Mouse (Mus musculus) liver, embryonic 13.5 days (tissue): ENCODE results near the gene Rala. TPM values are rescaled to one million over a fixed set of nuclear protein-coding genes. Genes with fewer than 3 reads are reported as not detected.

Source experiments
- ATAC-seq: fragments of 200-750 bp; cut with Nextera tagmentation; 2 replicates; pipeline ENCODE4 v1.8.0; 2017; ENCODE audit warnings: low read depth, mild to moderate bottlenecking, moderate number of reproducible peaks, moderate library complexity
- DNase-seq: peaks from one replicate; pipeline ENCODE4 v3.0.0; 2022
- H3K27ac ChIP-seq: fragments of 300-500 bp; sonication (generic); 2 replicates; pipeline ENCODE4 v1.5.1; 2015; ENCODE audit warnings: moderate library complexity, mild to moderate bottlenecking, inconsistent platforms
- H3K27me3 ChIP-seq: fragments of 300-500 bp; sonication (generic); 2 replicates; pipeline ENCODE4 v1.6.1; 2015; ENCODE audit warnings: mild to moderate bottlenecking, inconsistent platforms
- H3K36me3 ChIP-seq: fragments of 300-500 bp; sonication (generic); 2 replicates; pipeline ENCODE4 v1.6.1; 2015; ENCODE audit warnings: mild to moderate bottlenecking, inconsistent platforms
- H3K4me1 ChIP-seq: fragments of 300-500 bp; sonication (generic); replicated peaks from 2 replicates; pipeline ENCODE4 v1.6.1; 2015; ENCODE audit warnings: inconsistent platforms
- H3K4me2 ChIP-seq: fragments of 300-500 bp; sonication (generic); 2 replicates; pipeline ENCODE4 v1.6.1; 2015; ENCODE audit warnings: inconsistent platforms, mild to moderate bottlenecking, moderate library complexity
- H3K4me3 ChIP-seq: fragments of 300-500 bp; sonication (generic); replicated peaks from 2 replicates; pipeline ENCODE4 v1.5.1; 2015; ENCODE audit warnings: mild to moderate bottlenecking, inconsistent platforms
- H3K9ac ChIP-seq: fragments of 300-500 bp; sonication (generic); 2 replicates; pipeline ENCODE4 v1.6.1; 2015; ENCODE audit warnings: mild to moderate bottlenecking, inconsistent platforms
- H3K9me3 ChIP-seq: fragments of 300-500 bp; sonication (generic); replicated peaks from 2 replicates; pipeline ENCODE4 v1.6.1; 2016; ENCODE audit warnings: inconsistent platforms
- WGBS: fragments of 180-500 bp; shearing (Covaris S2); methylation state at CpG from one replicate; pipeline ENCODE4 v1.1.7; 2015; ENCODE audit not compliant: insufficient replicate concordance; 5-methylcytosine and 5-hydroxymethylcytosine counted together
- polyA plus RNA-seq: library from polyadenylated mRNA; unstranded; fragments of >200 nt; fragmentation: Nextera tagmentation; extraction: Ambion mirVana; gene quantifications from 2 replicates; pipeline ENCODE4 v1.2.1, GENCODE M21; 2015

Rala gene
- polyA plus RNA-seq, 1 experiment from 2014 or later = 23.4 TPM

DNA sequence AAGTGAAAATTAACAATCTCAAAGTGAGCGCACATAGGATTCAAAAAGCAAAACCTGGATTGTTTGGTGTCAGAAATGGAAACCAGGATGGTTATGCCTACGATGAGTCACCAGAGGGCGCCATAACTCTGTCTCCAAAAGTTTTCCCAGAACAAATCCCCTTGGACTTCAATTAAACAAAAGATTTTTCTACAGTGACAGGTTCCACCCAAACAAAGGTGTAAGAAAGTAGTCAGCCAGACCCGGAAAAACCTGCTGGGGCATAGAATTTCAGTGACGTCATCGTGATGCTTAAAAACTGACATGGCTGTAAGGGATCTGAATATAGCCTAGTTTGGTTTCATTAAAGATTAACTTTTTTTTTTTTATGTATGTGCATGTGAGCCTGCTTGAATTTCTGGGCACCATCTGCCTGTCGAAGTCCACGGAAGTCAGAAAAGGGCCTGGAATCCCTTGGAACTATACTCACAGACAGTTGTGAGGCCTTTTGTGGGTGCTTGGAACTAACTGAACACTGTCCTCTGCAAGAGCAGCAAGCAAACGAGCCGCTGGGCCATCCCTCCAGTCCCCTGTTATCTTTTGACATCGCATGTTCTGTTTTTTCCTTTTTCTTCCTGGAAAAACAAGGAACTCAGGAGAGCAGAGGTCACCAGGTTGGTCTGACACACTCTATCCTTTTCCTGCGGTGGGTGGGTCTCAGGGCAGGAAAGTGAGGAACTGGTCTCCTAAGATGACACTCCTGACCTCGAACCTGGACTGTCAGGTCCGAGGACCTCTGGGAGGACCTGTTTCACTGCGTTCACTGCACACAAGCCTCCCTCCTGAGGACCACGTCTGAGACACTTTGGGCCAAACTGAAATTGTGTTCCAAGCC lies 106.2 kb downstream of the Rala start:
- ATAC-seq (no peak), DNase-seq (no peak)
- no peak overlapping the region for H3K27ac ChIP-seq
- no peak overlapping the region for H3K4me3 ChIP-seq
- no peak overlapping the region for H3K4me2 ChIP-seq
- no peaks in the 10 kb centered on the region for H3K36me3 ChIP-seq
- no peaks in the 10 kb centered on the region for H3K27me3 ChIP-seq
- 33% methylated on average over 16 of the region's 16 CpGs for WGBS
- H3K4me1 ChIP-seq = no peaks in the 10 kb centered on the region
- H3K9ac ChIP-seq = no peak overlapping the region
- no peaks in the 10 kb centered on the region for H3K9me3 ChIP-seq

DNA sequence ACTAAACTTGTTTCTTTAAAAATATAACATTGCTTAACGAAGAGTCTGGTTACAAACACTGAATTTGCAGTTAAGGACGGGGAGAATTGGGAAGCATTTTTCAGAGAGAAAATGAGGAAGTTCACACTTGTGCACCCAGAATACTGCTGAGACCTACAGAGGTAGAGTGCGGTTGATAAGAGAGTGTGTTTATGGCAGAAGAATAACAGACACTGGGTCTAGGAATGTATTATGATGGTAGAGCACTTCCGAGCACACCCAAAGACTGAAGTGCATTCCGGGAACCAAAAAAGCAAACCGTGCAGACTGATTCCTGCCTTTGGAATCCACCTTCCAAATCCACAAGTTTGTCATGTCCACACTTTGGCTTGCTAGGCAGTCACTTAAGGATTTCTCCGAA lies 107.2 kb downstream of the Rala start:
- no peak overlapping the region for H3K4me3 ChIP-seq
- H3K4me2 ChIP-seq = no peak overlapping the region
- WGBS = 43% methylated on average over 7 of the region's 7 CpGs
- no peak for ATAC-seq
- H3K9me3 ChIP-seq = no peaks in the 10 kb centered on the region
- no peak overlapping the region for H3K27ac ChIP-seq
- H3K36me3 ChIP-seq = no peaks in the 10 kb centered on the region
- H3K4me1 ChIP-seq = no peaks in the 10 kb centered on the region
- DNase-seq = no peak
- no peak overlapping the region for H3K9ac ChIP-seq
- H3K27me3 ChIP-seq = no peaks in the 10 kb centered on the region

DNA sequence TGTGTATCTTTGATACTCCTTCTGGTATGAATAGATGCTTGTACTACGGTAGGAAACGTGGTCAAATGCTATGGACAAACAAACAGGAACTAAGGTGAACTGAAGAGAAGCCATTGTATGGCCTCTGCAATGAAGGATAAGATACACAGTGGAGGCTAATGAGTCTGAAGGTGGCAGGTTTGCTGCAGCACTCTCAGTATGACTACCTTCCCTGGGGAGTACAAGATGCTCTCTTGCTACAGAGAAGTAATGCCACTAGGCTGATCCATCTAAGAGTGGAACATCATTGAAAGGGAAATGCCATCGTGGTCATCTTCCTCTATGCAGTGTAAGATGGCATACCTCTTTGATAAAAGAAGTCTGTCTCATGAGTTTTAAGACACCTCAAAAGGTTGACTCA lies 111.1 kb downstream of the Rala start:
- no peaks in the 10 kb centered on the region for H3K36me3 ChIP-seq
- DNase-seq (no peak), ATAC-seq (no peak)
- H3K27me3 ChIP-seq = no peaks in the 10 kb centered on the region
- no peak overlapping the region for H3K4me3 ChIP-seq
- H3K27ac ChIP-seq = no peak overlapping the region
- H3K4me2 ChIP-seq = no peak overlapping the region
- 45% methylated on average over 3 of the region's 3 CpGs for WGBS
- no peak overlapping the region for H3K9ac ChIP-seq
- H3K9me3 ChIP-seq = no peaks in the 10 kb centered on the region
- no peaks in the 10 kb centered on the region for H3K4me1 ChIP-seq

Other genes starting within 250 kb of the Rala start
- 33.0 and 34.0 TPM in 2 replicates for gene Mplkip, start 249.0 kb downstream of the Rala start, polyA plus RNA-seq
- gene Sugct, start 248.7 kb downstream of the Rala start, polyA plus RNA-seq = 2.7 and 2.9 TPM in 2 replicates
- gene Cdk13, start 139.1 kb downstream of the Rala start, polyA plus RNA-seq = 7.5 and 7.6 TPM in 2 replicates
- 32.4 and 35.5 TPM in 2 replicates for gene Yae1d1, start 49.1 kb upstream of the Rala start, polyA plus RNA-seq